Mouse (Mus musculus) kidney, embryonic 14.5 days (tissue): ENCODE results near the gene Gdf15. TPM values are rescaled to one million over a fixed set of nuclear protein-coding genes. Genes with fewer than 3 reads are reported as not detected.

Experiments used
- ATAC-seq: fragments of 200-750 bp; cut with Nextera tagmentation; 2 replicates; pipeline ENCODE4 v1.8.0; 2017; ENCODE audit warnings: moderate number of reproducible peaks, mild to moderate bottlenecking, moderate TSS enrichment, moderate library complexity; ENCODE audit not compliant: low FRiP score, low TSS enrichment
- H3K27ac ChIP-seq: fragments of 300-500 bp; sonication (generic); 2 replicates; pipeline ENCODE4 v1.5.1; 2014; ENCODE audit warnings: low read depth, mild to moderate bottlenecking, low read length, moderate library complexity, mixed read lengths
- H3K27me3 ChIP-seq: fragments of 300-500 bp; sonication (generic); 2 replicates; pipeline ENCODE4 v1.6.1; 2014; ENCODE audit warnings: mild to moderate bottlenecking, low read length; ENCODE audit not compliant: control insufficient read depth, insufficient read depth
- H3K36me3 ChIP-seq: fragments of 300-500 bp; sonication (generic); 2 replicates; pipeline ENCODE4 v1.6.1; 2014; ENCODE audit warnings: low read length, mixed read lengths; ENCODE audit not compliant: control insufficient read depth, insufficient read depth
- H3K4me1 ChIP-seq: fragments of 300-500 bp; sonication (generic); 2 replicates; pipeline ENCODE4 v1.6.1; 2014; ENCODE audit warnings: low read length, mixed read lengths; ENCODE audit not compliant: control insufficient read depth, insufficient read depth
- H3K4me2 ChIP-seq: fragments of 300-500 bp; sonication (generic); replicated peaks from 2 replicates; pipeline ENCODE4 v1.6.1; 2014; ENCODE audit warnings: low read depth, mild to moderate bottlenecking, low read length
- H3K4me3 ChIP-seq: fragments of 300-500 bp; sonication (generic); 2 replicates; pipeline ENCODE4 v1.5.1; 2014; ENCODE audit warnings: mild to moderate bottlenecking, low read length
- H3K9ac ChIP-seq: fragments of 300-500 bp; sonication (generic); 2 replicates; pipeline ENCODE4 v1.6.1; 2014; ENCODE audit warnings: low read depth, mild to moderate bottlenecking, low read length, moderate library complexity
- H3K9me3 ChIP-seq: fragments of 300-500 bp; sonication (generic); 2 replicates; pipeline ENCODE4 v1.6.1; 2016; ENCODE audit warnings: low read length; ENCODE audit not compliant: control insufficient read depth
- WGBS: fragments of 180-500 bp; shearing (Covaris S2); extraction: QIAGEN DNeasy Blood & Tissue Kit; methylation state at CpG from one replicate; pipeline ENCODE4 v1.1.7; 2014; 5-methylcytosine and 5-hydroxymethylcytosine counted together
- polyA plus RNA-seq: library from polyadenylated mRNA; unstranded; fragments of >200 nt; fragmentation: Nextera tagmentation; extraction: Ambion mirVana; gene quantifications from 2 replicates; pipeline ENCODE4 v1.2.1, GENCODE M21; 2014

Gdf15 gene
- polyA plus RNA-seq, 1 experiment from 2014 or later = 0.31 TPM

DNA sequence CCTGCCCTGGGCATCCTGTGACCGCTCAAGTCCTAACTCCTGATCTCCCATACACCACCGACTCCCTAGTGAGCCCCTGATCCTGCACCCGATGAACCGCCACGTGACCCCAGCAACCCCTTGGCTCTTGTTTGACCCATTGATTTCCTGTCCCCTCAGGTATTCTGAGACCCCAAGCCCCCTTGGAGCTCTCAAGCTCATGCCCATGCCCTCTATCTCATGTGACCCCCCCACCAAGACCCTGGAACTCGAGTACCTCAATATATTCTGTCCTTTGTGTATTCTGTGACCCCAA lies 24.7 kb downstream of the Gdf15 start:
- H3K4me2 ChIP-seq = peak overlapping the region; percentile 99
- peak overlapping the region; percentile 85 for H3K4me3 ChIP-seq
- H3K27ac ChIP-seq = peak overlapping the region; percentile 97
- no peak for ATAC-seq
- WGBS = 17% methylated on average over 6 of the region's 6 CpGs
- H3K4me1 ChIP-seq = peaks cover 37% of the 10 kb centered on the region
- peaks cover 8% of the 10 kb centered on the region; the same call in 1 of the 2 replicates for H3K36me3 ChIP-seq
- no peaks in the 10 kb centered on the region; the same call in 1 of the 2 replicates for H3K9me3 ChIP-seq
- peak overlapping the region; percentile 91 for H3K9ac ChIP-seq
- no peaks in the 10 kb centered on the region for H3K27me3 ChIP-seq

DNA sequence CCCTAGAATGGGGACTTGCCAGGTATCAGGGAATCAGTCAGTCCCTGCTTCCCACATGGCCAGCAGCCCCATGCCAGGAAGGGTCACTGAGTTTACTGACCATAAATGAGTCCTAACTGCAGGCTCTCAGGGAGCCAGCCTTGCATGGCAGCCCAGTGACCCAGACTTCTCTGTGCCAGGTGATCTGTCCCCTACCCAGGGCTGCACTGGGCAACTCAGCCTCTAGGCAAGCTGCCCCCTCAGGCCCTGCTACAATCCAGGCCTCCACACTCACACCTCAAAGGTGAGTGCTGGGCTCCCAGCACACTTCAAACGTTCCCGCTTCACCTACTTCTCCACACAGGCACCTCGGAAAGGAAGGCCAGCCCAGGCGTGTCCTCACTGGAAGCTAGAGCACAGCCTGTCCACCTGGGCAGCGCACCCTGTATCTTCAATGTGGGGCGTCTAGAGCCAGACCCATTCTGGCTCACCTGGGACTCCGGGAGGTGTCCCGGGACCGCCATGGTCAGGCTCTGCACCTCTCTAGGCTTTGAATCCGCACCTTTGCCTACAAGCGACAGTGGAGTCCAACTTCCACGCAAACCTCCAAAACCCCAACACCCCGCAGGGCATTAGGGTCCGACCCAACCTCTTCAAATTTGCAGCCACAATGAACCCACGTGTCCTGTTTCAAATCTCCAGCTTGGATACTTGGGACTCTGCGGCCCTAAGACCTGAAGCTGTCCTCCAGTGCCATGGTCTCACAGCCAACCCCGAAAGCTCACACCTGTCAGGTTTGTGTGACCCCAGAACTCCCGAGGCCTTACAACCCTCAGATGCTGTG lies 25.3 kb downstream of the Gdf15 start:
- 56% methylated on average over 18 of the region's 18 CpGs for WGBS
- Histone ChIP-seq H3K4me1 (peaks cover 37% of the 10 kb centered on the region), H3K4me3 (peak overlapping the region; percentile 85), H3K9ac (peak overlapping the region; percentile 91), H3K4me2 (peak overlapping the region; percentile 99), H3K27me3 (no peaks in the 10 kb centered on the region), H3K27ac (peak overlapping the region; percentile 97; the same call in 1 of the 2 replicates), H3K36me3 (peaks cover 14% of the 10 kb centered on the region), H3K9me3 (no peaks in the 10 kb centered on the region; the same call in 1 of the 2 replicates)
- no peak for ATAC-seq

DNA sequence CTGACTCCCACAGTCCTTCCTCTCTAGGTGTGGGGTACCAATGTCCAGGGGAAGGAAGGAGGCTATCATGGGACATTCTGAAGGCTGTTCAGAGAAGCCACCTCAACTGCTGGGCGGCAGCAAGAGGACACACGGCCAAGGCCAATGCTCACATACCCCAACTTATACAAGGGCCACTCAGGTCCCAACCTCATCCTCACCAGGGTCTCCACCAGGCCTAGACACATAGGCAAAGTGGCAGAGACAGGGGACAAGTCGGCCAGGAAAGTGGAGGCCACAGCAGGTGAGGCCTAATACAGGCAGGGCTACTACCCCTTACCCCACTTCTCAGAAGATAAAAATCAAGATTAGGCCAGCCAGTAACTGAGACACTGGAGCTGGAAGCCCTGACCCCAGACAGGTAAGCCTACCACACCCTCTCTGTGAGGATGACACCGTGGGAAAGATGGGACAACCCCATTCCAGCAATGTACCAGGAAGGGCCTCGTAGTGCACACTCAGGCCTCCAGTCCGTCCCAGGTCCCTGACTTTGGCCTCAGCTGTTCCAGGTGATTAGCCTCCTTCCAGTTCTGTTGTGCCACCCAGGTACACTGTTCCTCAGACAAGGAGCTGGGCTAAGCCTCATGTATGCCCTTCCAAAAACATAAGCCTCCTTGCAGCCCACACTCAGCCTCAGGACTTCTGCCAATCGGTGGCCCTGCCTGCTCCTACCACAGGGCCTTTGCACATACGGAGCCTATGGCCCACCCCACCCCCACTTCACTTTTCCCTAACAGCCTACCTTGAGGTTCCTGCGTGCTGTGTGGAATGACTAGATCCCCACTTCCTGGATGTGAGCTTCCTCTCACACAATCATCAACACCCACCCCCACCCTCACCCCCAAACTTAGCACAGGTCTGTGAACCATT lies 26.1 kb downstream of the Gdf15 start:
- no peaks in the 10 kb centered on the region; the same call in 1 of the 2 replicates for H3K9me3 ChIP-seq
- no peak overlapping the region for H3K27ac ChIP-seq
- ATAC-seq = no peak
- H3K4me1 ChIP-seq = peaks cover 43% of the 10 kb centered on the region
- peak overlapping the region; percentile 91; the same call in 1 of the 2 replicates for H3K9ac ChIP-seq
- peaks cover 17% of the 10 kb centered on the region for H3K36me3 ChIP-seq
- 84% methylated on average over 9 of the region's 9 CpGs for WGBS
- H3K4me2 ChIP-seq = peak overlapping the region; percentile 99; the same call in 1 of the 2 replicates
- no peaks in the 10 kb centered on the region for H3K27me3 ChIP-seq
- H3K4me3 ChIP-seq = peak overlapping the region; percentile 85; the same call in 1 of the 2 replicates

DNA sequence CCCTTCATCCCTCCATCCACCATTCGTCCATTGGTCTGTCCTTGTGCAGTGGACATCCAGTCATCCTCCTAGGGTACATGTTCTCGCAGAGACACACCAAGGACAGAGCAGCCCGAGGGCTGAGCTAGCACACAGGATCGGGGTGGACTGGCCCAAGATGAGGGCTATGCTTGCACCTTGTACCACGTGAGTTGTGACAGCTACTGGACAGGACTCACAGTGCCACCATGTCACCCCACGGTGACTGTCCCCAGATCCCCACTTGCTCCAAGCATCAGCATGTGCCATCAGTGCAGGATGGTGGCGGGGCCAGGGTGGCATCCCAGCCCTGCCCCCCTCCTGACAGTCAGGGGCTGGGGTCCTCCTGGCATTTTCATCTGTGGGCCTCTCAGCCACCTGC lies 27.7 kb downstream of the Gdf15 start:
- Histone ChIP-seq H3K27ac (0 out of 2 replicates have a peak overlapping the region, but pooled peaks have one; percentile 1), H3K9me3 (no peaks in the 10 kb centered on the region; the same call in 1 of the 2 replicates), H3K4me3 (no peak overlapping the region), H3K27me3 (no peaks in the 10 kb centered on the region), H3K9ac (no peak overlapping the region), H3K4me1 (peaks cover 51% of the 10 kb centered on the region), H3K36me3 (peaks cover 17% of the 10 kb centered on the region), H3K4me2 (no peak overlapping the region)
- ATAC-seq = no peak
- 71% methylated on average over 7 of the region's 7 CpGs for WGBS

DNA sequence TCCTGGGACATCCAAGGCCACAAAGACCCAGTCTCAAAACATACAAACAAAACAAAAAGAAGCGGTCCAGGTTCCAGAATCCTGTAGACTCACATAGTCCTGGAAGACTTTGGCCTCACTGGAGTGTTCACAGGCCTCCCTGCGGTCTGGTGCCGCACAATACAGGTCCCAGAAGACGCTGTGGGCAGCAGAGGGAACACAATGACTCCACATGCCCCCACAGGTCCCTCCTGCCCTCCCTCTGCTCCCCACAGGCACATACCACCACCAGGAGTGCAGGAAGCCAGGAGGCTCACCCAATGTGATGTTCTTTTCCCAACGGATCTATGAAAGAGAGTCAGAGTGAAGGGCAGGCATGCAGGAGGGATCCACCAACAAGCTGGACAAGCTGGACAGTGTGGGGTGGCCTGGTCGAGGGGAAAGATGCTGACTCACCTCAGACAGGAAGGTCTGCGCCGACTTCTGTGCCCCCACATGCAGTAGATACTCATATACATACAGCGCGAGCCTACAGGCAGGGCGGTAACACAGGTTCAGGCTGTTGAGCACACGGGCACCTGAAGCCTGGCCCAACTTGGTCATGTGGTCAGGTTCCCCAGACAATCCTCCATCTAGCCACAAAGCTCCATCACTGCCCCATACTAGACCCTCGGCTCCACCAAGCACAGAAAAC lies 30.0 kb downstream of the Gdf15 start:
- Histone ChIP-seq H3K4me3 (no peak overlapping the region), H3K27me3 (no peaks in the 10 kb centered on the region), H3K9ac (no peak overlapping the region), H3K4me2 (no peak overlapping the region), H3K27ac (no peak overlapping the region), H3K36me3 (peaks cover 18% of the 10 kb centered on the region), H3K9me3 (no peaks in the 10 kb centered on the region; the same call in 1 of the 2 replicates), H3K4me1 (peaks cover 59% of the 10 kb centered on the region)
- WGBS = 90% methylated on average over 13 of the region's 13 CpGs
- no peak for ATAC-seq

DNA sequence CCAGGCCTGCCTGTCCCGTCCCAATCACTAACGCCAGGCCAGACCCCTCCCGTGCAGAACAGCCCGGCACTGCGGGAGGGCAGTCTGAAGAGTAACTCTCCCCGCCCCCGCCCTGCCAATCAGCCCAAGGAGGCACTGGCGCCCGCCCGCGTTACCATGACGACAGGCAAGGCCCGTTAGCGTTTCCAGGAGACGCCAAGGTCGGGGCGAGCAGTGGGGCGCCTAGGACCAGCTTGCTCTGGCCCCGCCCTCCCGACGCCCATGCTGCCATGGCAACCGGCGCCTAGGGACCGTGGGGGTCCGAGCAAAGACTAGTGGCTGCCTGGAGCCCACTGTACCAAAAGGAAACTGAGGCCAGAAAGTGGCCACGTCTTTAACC lies 31.0 kb downstream of the Gdf15 start:
- H3K4me3 ChIP-seq = peak overlapping the region; percentile 17
- peaks cover 55% of the 10 kb centered on the region for H3K4me1 ChIP-seq
- H3K9me3 ChIP-seq = no peaks in the 10 kb centered on the region; the same call in 1 of the 2 replicates
- WGBS = under 1% methylated on average over 26 of the region's 26 CpGs
- H3K36me3 ChIP-seq = peaks cover 28% of the 10 kb centered on the region
- H3K27me3 ChIP-seq = no peaks in the 10 kb centered on the region
- peak; percentile 11; the same call in 1 of the 2 replicates for ATAC-seq
- H3K4me2 ChIP-seq = peak overlapping the region; percentile 33
- no peak overlapping the region for H3K9ac ChIP-seq
- H3K27ac ChIP-seq = peak overlapping the region; percentile 76; the same call in 1 of the 2 replicates

DNA sequence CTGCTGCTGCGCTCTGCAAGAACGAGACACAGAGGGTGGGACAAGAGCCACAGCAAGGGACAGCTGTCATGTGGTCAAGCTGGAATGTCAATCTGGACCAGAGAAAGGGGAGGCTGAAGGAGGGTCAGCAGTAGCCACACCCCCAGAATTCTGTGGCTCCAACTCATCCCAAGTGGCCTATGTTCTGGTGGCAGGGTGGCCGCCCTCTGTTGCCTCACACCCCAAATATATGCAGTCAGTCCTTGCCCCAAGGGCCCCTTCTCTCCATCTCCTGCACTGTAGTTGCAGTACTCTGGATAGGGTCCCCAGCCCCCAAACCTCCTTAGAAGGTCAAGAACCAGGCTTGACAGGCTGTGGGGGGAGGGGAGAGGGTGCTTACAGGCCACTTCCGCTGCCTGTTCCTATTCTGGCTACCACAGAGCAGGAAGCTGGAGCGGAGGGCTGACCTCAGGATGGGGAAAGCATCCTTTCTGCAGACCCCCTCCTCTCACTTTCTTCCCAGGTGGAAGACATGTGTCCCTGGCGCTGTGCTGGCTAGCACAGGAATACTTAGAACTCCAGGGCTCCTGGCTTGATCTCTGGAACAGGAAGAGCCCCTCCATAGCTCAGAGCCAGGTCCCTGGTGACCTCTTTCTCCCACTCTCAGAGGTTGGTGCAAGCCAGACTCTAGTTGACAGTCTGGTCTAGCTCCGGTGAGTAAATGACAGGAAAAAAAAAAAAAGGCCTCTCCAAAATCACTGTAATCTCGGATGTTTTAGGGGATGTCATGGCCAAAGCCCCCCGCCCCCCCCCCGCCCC lies 31.6 kb downstream of the Gdf15 start:
- 25% methylated on average over 9 of the region's 10 CpGs for WGBS
- H3K27me3 ChIP-seq = no peaks in the 10 kb centered on the region
- peaks cover 56% of the 10 kb centered on the region for H3K4me1 ChIP-seq
- no peaks in the 10 kb centered on the region; the same call in 1 of the 2 replicates for H3K9me3 ChIP-seq
- peak overlapping the region; percentile 1; the same call in 1 of the 2 replicates for H3K9ac ChIP-seq
- ATAC-seq = no peak
- peak overlapping the region; percentile 76 for H3K27ac ChIP-seq
- H3K4me2 ChIP-seq = peak overlapping the region; percentile 33
- peak overlapping the region; percentile 17; the same call in 1 of the 2 replicates for H3K4me3 ChIP-seq
- peaks cover 34% of the 10 kb centered on the region for H3K36me3 ChIP-seq
